Mouse (Mus musculus): Measurements from ENCODE around the gene Stk11ip. TPM values are rescaled to one million over a fixed set of nuclear protein-coding genes. Genes with fewer than 3 reads are reported as not detected.

Gene Stk11ip
- polyA plus RNA-seq, 1 experiment from 2014 or later: 28.7 TPM

DNA sequence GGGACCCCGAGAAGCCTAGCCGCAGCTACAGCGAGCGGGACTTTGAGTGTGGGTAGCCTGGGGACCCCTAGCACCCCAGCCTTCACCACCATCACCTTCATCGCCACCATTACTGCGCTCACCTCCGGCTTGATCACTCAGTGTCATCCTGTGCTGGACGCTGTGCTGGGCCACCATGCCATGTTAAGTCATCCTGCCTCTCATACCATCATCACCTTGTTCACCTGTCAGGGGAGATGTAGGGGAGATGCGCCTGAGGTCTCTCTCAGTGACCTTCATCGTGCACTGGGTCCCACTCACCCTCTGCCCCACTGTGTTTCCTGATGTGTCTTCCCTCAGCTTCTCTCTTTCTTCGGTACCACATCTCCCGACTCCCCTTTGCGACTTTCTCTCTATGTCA is 26.0 kb downstream of the Stk11ip start:
- ATAC-seq (ENCODE audit: insufficient number of reproducible peaks, insufficient read depth, low FRiP score, low TSS enrichment): no peak
- Histone ChIP-seq H3K4me1 (peaks cover 13% of the 10 kb centered on the region), H3K4me2 (replicated peaks) (peak overlapping the region; percentile 68), H3K36me3 (peaks cover 38% of the 10 kb centered on the region), H3K9ac (no peak overlapping the region), H3K4me3 (no peak overlapping the region; the same call in 1 of the 2 replicates), H3K9me3 (0 out of 2 replicates have a peak, but pooled peaks cover 3% of the 10 kb centered on the region), H3K27me3 (no peaks in the 10 kb centered on the region), H3K27ac (0 out of 2 replicates have a peak overlapping the region, but pooled peaks have one; percentile 82)
- 92% methylated on average over 13 of the region's 13 CpGs for WGBS

DNA sequence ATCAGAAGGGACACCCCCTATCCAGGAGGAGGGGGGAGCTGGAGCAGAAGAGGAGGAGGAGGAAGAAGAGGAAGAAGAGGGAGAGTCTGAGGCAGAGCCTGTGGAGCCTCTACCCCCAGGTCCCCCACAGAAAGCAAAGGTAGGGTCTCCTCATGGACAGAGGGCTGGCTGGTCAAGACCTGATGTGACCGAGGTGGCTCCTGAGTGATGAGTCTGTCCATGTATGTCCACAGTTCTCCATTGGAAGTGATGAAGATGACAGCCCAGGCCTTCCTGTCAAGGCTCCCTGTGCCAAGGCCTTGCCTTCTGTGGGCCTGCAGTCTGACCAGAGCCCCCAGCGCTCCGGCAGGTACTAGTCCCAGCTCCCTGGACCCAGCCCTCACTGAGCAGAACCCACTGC is 26.8 kb downstream of the Stk11ip start:
- Histone ChIP-seq H3K27ac (no peak overlapping the region), H3K4me1 (peaks cover 13% of the 10 kb centered on the region), H3K36me3 (peaks cover 45% of the 10 kb centered on the region), H3K4me3 (no peak overlapping the region), H3K9me3 (no peaks in the 10 kb centered on the region), H3K27me3 (no peaks in the 10 kb centered on the region), H3K4me2 (replicated peaks) (no peak overlapping the region), H3K9ac (no peak overlapping the region)
- no peak for ATAC-seq (ENCODE audit: insufficient number of reproducible peaks, insufficient read depth, low FRiP score, low TSS enrichment)
- 94% methylated on average over 3 of the region's 3 CpGs for WGBS

DNA sequence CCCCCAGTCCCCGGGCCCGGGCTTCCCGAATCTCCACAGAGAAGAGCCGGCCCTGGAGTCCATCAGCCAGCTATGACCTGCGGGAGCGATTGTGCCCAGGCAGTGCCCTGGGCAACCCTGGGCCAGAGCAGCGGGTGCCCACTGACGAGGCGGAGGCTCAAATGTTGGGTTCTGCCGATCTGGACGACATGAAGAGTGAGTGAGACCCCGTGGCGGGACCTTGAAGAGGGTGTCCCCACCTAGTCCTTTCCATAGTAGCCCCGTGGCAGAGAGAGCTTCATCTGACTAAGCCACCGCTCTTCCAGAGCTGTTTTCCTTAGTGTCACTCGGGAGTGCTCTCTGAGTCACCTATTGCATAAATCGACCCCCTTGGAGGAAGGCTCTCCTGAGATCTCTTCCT is 27.5 kb downstream of the Stk11ip start:
- Histone ChIP-seq H3K9ac (no peak overlapping the region), H3K27ac (no peak overlapping the region), H3K36me3 (peaks cover 53% of the 10 kb centered on the region), H3K9me3 (no peaks in the 10 kb centered on the region), H3K27me3 (no peaks in the 10 kb centered on the region), H3K4me3 (no peak overlapping the region), H3K4me2 (replicated peaks) (no peak overlapping the region), H3K4me1 (peaks cover 13% of the 10 kb centered on the region)
- 90% methylated on average over 17 of the region's 17 CpGs for WGBS
- ATAC-seq (ENCODE audit: insufficient number of reproducible peaks, insufficient read depth, low FRiP score, low TSS enrichment): no peak

DNA sequence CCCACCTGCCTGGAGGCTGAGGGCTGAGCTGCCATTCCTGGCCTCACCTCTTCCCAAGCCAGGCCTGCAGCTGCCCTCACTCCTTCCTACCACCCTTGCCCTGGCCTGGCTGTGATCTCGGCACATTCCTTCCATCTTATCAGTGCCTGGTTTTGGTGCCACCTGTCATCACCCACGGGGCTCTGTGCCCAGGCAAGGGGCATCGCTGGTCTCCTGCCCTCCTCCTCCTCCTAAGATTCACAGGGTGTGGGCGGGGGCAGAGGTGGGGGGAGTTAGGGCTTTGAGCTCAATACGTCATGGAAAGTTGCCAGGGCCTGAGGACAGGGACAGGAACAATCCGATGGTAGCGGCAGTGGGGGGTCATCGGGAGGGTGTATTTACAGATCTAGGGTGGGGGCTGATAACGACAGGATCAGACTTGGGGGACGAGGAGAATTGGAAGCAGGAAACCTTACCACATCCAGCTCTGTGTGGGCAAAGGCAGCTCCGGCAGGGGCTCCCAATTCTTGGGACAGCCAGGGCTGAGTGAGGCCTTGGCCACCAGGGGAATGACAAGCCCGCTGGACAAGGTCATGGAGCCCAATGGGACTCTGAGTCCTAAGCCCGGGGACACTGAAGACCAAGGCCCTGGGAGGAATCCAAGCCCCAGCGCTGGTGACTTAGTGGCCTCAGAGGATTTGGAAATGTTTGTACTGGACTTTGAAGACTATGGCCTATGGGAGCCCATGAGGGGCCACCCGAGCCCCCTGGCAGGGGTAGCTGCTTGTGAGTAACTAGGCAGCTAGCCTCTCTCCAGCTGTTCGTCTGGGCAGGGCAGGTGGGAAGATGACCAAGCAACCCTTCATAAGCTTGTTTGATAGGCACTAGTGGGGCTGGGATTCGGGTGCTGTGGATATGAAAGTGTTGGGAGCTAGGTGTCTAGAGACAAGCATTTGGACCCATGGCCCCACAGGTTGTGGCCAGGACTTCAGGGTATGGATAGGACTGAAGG is 28.3 kb downstream of the Stk11ip start:
- H3K36me3 ChIP-seq: peaks cover 60% of the 10 kb centered on the region

DNA sequence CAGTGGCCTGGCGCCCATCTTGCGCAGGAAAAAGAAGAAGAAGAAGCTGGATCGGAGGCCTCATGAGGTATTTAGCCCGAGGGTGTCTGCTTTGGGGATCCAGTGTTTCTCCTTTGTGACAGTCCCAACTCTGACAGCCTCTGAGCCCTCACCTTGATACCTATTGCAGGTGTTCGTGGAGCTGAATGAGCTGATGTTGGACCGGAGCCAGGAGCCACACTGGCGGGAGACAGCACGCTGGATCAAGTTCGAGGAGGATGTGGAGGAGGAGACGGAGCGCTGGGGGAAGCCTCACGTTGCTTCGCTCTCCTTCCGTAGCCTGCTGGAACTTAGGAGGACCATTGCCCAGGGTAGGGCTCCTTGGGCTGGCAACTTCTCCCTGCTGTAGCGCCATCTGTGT is 29.3 kb downstream of the Stk11ip start:
- Histone ChIP-seq H3K4me2 (replicated peaks) (no peak overlapping the region), H3K4me3 (no peak overlapping the region), H3K27me3 (no peaks in the 10 kb centered on the region), H3K4me1 (peaks cover 12% of the 10 kb centered on the region), H3K27ac (no peak overlapping the region), H3K36me3 (peaks cover 69% of the 10 kb centered on the region), H3K9ac (no peak overlapping the region), H3K9me3 (no peaks in the 10 kb centered on the region)
- WGBS: 80% methylated on average over 15 of the region's 15 CpGs
- no peak for ATAC-seq (ENCODE audit: insufficient number of reproducible peaks, insufficient read depth, low FRiP score, low TSS enrichment)

More for the DNA sequence above, 28.3 kb downstream of the Stk11ip start:
- Histone ChIP-seq H3K4me1 (peaks cover 13% of the 10 kb centered on the region), H3K4me2 (replicated peaks) (no peak overlapping the region), H3K9ac (no peak overlapping the region), H3K27ac (no peak overlapping the region), H3K27me3 (no peaks in the 10 kb centered on the region), H3K9me3 (no peaks in the 10 kb centered on the region), H3K4me3 (no peak overlapping the region)
- ATAC-seq (ENCODE audit: insufficient number of reproducible peaks, insufficient read depth, low FRiP score, low TSS enrichment): no peak
- WGBS: 83% methylated on average over 17 of the region's 17 CpGs

DNA sequence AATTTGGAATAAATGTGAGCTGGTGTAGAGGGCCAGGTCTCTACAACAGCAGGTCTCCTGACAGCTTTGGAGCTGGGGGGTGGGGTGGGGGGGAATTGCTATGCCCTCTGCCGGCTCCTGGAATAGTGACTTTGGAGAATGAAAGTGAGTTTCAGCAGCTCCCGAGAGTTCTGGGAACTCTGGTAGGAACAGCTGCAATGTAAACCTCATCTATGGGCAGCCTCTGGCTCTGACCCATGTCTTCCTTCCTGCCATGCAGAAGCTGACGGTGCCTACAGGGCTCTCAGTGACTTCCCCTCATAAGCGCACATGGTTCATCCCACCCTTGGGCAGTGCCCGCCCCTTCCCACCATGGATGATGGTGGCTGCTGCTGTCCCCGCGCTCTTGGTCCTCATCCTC is 34.4 kb downstream of the Stk11ip start:
- Histone ChIP-seq H3K9ac (no peak overlapping the region), H3K27ac (no peak overlapping the region), H3K9me3 (no peaks in the 10 kb centered on the region), H3K36me3 (peaks cover 73% of the 10 kb centered on the region), H3K4me3 (no peak overlapping the region), H3K4me1 (peaks cover 10% of the 10 kb centered on the region), H3K27me3 (no peaks in the 10 kb centered on the region), H3K4me2 (replicated peaks) (no peak overlapping the region)
- ATAC-seq (ENCODE audit: insufficient number of reproducible peaks, insufficient read depth, low FRiP score, low TSS enrichment): no peak
- 89% methylated on average over 7 of the region's 7 CpGs for WGBS

DNA sequence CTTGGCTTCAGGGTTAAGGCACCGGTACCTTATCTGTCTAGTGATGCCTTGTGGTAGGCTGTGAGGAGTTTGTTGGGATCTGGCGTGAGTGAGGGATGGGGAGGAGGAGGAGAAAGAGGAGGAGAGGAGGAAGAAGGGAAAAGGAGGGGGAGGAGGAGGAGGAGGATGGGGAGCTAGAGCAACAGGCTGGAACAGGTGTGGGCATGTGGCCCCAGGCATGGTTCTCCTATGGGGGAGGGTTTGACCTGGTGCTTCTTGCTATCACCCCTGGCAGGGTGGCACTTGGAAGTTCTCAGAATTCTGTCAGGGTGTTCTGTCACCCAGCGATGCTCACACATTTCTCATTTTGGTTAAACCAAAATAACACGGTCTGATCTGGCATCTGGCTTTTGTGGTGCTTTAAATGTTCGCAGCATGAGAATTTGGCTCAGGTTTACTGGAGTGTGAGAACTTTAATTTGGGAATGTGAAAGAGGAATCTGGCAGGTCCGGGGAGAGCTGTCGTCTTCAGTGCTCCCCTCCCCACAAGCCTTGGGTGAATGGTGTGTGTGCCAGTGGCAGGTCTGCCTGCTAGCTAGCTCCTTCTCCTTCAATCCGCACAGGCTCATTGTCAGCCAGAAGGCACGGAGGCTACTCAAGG is 34.9 kb downstream of the Stk11ip start:
- H3K4me1 ChIP-seq: peaks cover 10% of the 10 kb centered on the region
- ATAC-seq (ENCODE audit: insufficient number of reproducible peaks, insufficient read depth, low FRiP score, low TSS enrichment): no peak
- 84% methylated on average over 9 of the region's 9 CpGs for WGBS

DNA sequence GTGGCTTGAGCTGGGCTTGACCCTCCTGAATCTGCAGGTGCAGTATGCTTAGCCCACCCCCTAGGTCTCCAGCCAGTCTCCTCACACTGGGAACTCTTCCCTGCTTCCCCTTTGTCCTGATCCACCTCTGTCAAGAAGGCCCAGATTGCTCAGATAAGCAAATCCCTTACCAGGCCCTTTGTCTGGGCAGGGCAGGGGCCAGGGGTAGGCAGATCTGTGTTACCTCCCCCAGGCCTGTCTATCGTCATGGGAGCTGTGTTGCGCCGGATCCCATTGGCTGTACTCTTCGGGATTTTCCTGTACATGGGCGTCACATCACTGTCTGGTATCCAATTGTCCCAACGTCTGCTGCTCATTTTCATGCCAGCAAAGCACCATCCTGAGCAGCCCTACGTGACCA is 35.7 kb downstream of the Stk11ip start:
- no peak for ATAC-seq (ENCODE audit: insufficient number of reproducible peaks, insufficient read depth, low FRiP score, low TSS enrichment)
- H3K27me3 ChIP-seq: no peaks in the 10 kb centered on the region
- H3K9me3 ChIP-seq: no peaks in the 10 kb centered on the region
- peaks cover 10% of the 10 kb centered on the region for H3K4me1 ChIP-seq
- no peak overlapping the region for H3K27ac ChIP-seq
- H3K9ac ChIP-seq: 0 out of 2 replicates have a peak overlapping the region, but pooled peaks have one; percentile 3
- H3K4me3 ChIP-seq: no peak overlapping the region
- peaks cover 60% of the 10 kb centered on the region for H3K36me3 ChIP-seq
- H3K4me2 ChIP-seq (replicated peaks): no peak overlapping the region
- 89% methylated on average over 7 of the region's 7 CpGs for WGBS

More for the DNA sequence above, 34.9 kb downstream of the Stk11ip start:
- peaks cover 67% of the 10 kb centered on the region for H3K36me3 ChIP-seq
- H3K4me3 ChIP-seq: no peak overlapping the region
- H3K27ac ChIP-seq: no peak overlapping the region
- H3K9me3 ChIP-seq: no peaks in the 10 kb centered on the region
- no peak overlapping the region for H3K4me2 ChIP-seq (replicated peaks)
- no peak overlapping the region for H3K9ac ChIP-seq
- no peaks in the 10 kb centered on the region for H3K27me3 ChIP-seq

DNA sequence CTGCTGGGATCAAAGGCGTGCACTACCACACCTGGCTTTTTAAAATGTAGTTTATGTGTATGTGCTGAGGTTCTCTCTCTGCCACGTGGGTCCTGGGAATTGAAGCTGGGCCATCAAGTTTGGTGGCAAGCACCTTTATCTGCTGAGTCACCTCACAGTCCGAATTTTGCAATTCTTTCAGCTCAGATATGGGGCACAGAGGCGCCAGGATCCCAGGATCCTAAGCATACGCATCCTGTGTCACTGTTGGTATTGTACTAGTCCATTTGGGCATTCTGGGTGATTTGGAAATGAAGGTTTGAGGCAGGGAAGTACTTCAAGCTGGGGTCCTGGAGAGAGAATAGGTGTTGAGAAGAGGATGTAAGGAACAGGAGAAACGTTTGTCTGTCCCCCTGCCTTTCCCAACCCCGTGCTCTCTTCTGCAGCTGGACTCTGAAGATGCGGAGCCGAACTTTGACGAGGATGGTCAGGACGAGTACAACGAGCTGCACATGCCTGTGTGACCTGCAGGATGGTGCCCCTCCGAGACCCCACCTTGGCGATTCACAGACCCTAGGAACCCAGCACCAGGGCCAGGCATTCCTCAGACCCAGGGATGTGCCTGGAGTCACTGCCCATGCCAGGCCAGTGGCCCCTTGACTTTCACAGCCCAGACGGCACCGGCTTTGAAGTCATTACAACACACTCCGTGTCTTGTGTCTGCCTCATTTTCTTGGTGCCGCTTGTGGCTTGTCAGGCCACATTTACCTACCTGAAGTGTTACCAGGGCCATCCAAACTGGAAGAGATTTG is 37.3 kb downstream of the Stk11ip start:
- Histone ChIP-seq H3K4me3 (no peak overlapping the region), H3K27me3 (no peaks in the 10 kb centered on the region), H3K36me3 (peaks cover 45% of the 10 kb centered on the region), H3K27ac (peak overlapping the region; percentile 65), H3K9me3 (0 out of 2 replicates have a peak, but pooled peaks cover 5% of the 10 kb centered on the region), H3K9ac (no peak overlapping the region; the same call in 1 of the 2 replicates), H3K4me1 (peaks cover 10% of the 10 kb centered on the region), H3K4me2 (replicated peaks) (no peak overlapping the region)
- WGBS: 84% methylated on average over 18 of the region's 18 CpGs
- no peak for ATAC-seq (ENCODE audit: insufficient number of reproducible peaks, insufficient read depth, low FRiP score, low TSS enrichment)

DNA sequence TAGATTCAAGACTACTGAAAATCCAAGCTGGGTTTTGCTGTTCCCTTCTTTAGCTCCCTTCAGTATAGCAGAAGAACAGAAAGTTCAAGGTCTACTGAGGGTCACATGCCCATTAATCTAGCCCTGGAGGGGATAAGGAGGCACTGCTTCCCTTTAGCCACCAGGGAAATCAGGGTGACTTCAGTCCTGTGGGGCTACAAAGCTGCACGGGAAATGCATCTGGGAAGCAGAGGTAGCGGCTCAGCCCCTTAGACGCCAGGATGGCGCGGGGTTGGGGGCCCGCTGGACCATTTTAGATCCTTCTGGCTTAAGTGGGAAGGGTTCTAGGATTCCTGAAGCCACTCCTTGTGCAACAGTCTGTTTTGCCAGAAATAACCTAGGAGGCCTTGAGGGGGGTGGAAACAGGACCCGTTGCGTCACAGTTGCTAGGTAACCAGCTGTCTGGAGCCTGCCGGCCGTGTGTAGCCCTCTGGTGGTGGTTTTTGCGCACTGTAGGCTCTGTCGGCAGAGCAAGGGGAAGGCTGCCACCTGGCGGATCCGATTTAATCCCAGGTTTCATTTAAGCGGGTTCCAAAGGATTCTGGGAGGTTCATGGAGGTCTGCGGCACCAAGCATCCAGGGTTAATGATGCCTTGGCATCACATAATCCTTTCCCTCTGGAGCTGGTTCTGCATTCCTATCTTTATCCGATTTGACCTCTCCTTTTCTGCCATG is 38.0 kb downstream of the Stk11ip start:
- Histone ChIP-seq H3K4me2 (replicated peaks) (peak overlapping the region; percentile 38), H3K4me3 (peak overlapping the region; percentile 14; the same call in 1 of the 2 replicates), H3K27me3 (no peaks in the 10 kb centered on the region), H3K36me3 (peaks cover 37% of the 10 kb centered on the region), H3K27ac (peak overlapping the region; percentile 65), H3K9me3 (0 out of 2 replicates have a peak, but pooled peaks cover 5% of the 10 kb centered on the region), H3K9ac (peak overlapping the region; percentile 25), H3K4me1 (peaks cover 10% of the 10 kb centered on the region)
- 3% methylated on average over 17 of the region's 17 CpGs for WGBS
- peak; percentile 86 for ATAC-seq (ENCODE audit: insufficient number of reproducible peaks, insufficient read depth, low FRiP score, low TSS enrichment)

All from embryonic facial prominence, embryonic 12.5 days (tissue).